Mouse (Mus musculus): ENCODE measurements around the gene Capn10. TPM values are rescaled to one million over a fixed set of nuclear protein-coding genes. Genes with fewer than 3 reads are reported as not detected.

Gene Capn10
- polyA plus RNA-seq, 1 experiment from 2014 or later, result 22.4 TPM

DNA sequence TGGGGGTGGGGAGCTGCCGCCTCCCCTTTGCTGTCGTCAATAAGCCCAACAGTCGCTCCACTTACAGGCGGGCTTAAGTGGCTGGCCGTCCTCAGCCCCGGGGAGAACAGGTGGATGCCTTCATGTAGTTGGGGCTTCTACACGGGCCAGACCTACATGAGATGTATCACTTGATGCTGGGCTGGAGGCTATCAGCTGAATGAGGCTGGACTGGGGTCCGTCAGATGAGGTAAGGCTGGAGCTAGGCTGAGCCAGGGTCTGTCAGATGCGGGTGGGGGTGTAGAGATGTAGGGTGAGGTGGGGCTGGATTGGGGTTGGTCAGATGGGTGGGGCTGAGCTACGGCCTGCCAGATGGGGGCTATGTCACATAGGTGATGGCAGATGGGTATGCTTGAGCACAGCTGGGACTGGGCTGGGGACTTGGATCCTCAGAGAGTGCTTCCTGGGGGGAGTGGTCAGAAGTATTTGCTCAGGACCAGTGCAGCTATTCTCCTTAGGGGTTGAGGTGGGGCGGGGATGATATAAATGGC, 45.0 kb downstream of the Capn10 start:
- H3K36me3 ChIP-seq (ENCODE audit: control insufficient read depth, insufficient read depth), result no peaks in the 10 kb centered on the region
- no peaks in the 10 kb centered on the region for H3K4me1 ChIP-seq (ENCODE audit: control insufficient read depth, low read depth, low read length)
- H3K9me3 ChIP-seq (replicated peaks; ENCODE audit: control insufficient read depth, low read length), result no peaks in the 10 kb centered on the region
- no peak overlapping the region for H3K4me2 ChIP-seq (ENCODE audit: low read depth, low read length)
- ATAC-seq (ENCODE audit: low read depth), result no peak
- H3K4me3 ChIP-seq (ENCODE audit: low read depth, low read length), result no peak overlapping the region
- WGBS (ENCODE audit: insufficient replicate concordance), result 45% methylated on average over 11 of the region's 11 CpGs
- no peak overlapping the region for H3K27ac ChIP-seq (ENCODE audit: low read length)
- H3K9ac ChIP-seq (ENCODE audit: low read depth, low read length), result no peak overlapping the region
- no peaks in the 10 kb centered on the region for H3K27me3 ChIP-seq (ENCODE audit: control insufficient read depth, insufficient read depth, low read depth, low read length)

DNA sequence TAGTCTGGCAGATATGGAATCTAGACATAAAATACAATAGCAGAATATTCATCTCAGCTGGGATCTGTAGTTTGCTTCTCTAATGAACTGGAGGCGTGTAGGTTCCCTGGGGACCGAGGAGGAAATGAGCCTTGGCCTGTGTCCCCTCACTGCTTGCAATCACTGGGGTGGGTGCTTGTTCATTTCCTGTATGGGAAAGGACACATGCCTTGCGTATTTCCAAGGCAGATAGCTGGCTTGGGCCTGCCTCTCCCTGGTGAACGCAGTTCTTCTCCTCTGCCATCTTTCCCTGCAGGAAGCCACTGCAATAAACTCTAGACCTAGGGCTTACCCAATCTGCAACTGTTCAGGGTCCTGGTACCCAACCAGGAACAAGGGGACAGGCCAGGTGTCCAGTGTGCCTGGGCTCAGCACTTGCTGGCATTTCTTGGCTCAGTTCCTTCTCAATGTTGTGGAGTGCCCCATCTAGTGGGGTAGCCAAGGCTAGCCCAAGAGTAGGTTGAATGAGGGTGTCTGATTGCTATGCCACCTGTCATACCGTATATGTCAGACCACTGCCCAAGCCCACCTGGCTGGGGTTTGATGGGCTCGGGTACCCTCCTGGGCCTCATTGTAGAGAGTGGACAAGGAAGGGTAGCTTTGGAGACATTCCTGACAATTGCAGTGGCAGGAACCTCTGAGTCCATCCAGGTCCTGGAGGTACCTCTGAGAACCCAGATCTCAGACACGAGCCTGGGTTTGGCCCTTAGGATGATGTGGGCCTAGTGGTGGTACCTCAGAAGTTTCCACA, 47.1 kb downstream of the Capn10 start:
- Histone ChIP-seq H3K4me3 (ENCODE audit: low read depth, low read length) (no peak overlapping the region), H3K27ac (ENCODE audit: low read length) (no peak overlapping the region), H3K9me3 (replicated peaks; ENCODE audit: control insufficient read depth, low read length) (no peaks in the 10 kb centered on the region), H3K9ac (ENCODE audit: low read depth, low read length) (no peak overlapping the region), H3K4me1 (ENCODE audit: control insufficient read depth, low read depth, low read length) (no peaks in the 10 kb centered on the region), H3K27me3 (ENCODE audit: control insufficient read depth, insufficient read depth, low read depth, low read length) (no peaks in the 10 kb centered on the region), H3K36me3 (ENCODE audit: control insufficient read depth, insufficient read depth) (no peaks in the 10 kb centered on the region), H3K4me2 (ENCODE audit: low read depth, low read length) (no peak overlapping the region)
- peak; percentile 13; the same call in 1 of the 2 replicates for ATAC-seq (ENCODE audit: low read depth)
- WGBS (ENCODE audit: insufficient replicate concordance), result 46% methylated on average over 7 of the region's 7 CpGs

DNA sequence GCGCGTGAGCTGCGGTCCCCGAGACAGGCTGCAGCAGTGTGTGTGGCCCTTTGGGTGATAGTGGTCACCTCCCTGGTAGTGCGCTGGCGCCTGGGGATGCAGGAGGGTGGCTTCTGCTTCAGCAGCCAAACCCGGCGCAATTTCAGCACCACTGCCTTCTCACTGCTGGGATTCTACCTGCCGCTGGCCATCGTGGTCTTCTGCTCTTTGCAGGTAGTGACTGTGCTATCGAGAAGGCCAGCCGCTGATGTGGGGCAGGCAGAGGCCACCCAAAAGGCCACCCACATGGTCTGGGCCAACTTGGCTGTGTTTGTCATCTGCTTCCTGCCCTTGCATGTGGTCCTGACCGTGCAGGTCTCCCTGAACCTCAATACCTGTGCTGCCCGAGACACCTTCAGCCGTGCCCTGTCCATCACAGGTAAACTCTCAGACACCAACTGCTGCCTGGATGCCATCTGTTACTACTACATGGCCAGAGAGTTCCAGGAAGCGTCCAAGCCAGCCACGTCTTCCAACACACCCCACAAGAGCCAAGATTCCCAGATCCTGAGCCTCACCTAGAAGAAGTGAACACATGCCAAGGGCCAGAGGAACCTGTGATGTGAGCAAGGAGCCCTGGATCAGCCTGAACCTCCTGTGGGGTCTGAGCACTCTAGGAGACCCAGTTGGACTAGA, 48.9 kb downstream of the Capn10 start:
- H3K9me3 ChIP-seq (replicated peaks; ENCODE audit: control insufficient read depth, low read length), result no peaks in the 10 kb centered on the region
- no peak overlapping the region for H3K9ac ChIP-seq (ENCODE audit: low read depth, low read length)
- WGBS (ENCODE audit: insufficient replicate concordance), result 73% methylated on average over 17 of the region's 17 CpGs
- no peaks in the 10 kb centered on the region for H3K27me3 ChIP-seq (ENCODE audit: control insufficient read depth, insufficient read depth, low read depth, low read length)
- H3K27ac ChIP-seq (ENCODE audit: low read length), result no peak overlapping the region
- H3K4me1 ChIP-seq (ENCODE audit: control insufficient read depth, low read depth, low read length), result no peaks in the 10 kb centered on the region
- no peak overlapping the region for H3K4me2 ChIP-seq (ENCODE audit: low read depth, low read length)
- H3K4me3 ChIP-seq (ENCODE audit: low read depth, low read length), result no peak overlapping the region
- no peaks in the 10 kb centered on the region for H3K36me3 ChIP-seq (ENCODE audit: control insufficient read depth, insufficient read depth)
- no peak for ATAC-seq (ENCODE audit: low read depth)

DNA sequence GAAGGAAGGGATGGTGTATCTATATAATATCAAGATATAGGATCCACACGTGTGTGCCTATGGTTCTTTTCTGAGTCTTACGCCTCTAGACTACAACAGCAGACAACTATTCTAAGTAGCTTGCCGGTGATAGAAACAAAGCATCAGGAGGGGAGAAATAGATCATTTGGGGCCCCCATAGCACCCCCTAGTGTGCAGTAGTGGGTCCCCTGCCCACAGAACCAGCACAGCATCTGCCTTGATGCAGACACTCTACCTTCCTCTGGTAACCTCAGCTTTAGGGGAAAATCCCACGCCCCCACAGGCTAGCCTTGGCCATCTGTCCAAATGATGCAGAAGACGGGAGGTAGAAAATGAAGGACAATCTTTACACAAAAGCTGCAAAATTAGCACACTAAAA, 50.8 kb downstream of the Capn10 start:
- no peak overlapping the region for H3K4me3 ChIP-seq (ENCODE audit: low read depth, low read length)
- no peaks in the 10 kb centered on the region for H3K4me1 ChIP-seq (ENCODE audit: control insufficient read depth, low read depth, low read length)
- WGBS (ENCODE audit: insufficient replicate concordance), result 60% methylated on average over 5 of the region's 5 CpGs
- H3K9ac ChIP-seq (ENCODE audit: low read depth, low read length), result no peak overlapping the region
- no peak overlapping the region for H3K27ac ChIP-seq (ENCODE audit: low read length)
- ATAC-seq (ENCODE audit: low read depth), result no peak
- H3K27me3 ChIP-seq (ENCODE audit: control insufficient read depth, insufficient read depth, low read depth, low read length), result no peaks in the 10 kb centered on the region
- no peak overlapping the region for H3K4me2 ChIP-seq (ENCODE audit: low read depth, low read length)
- H3K36me3 ChIP-seq (ENCODE audit: control insufficient read depth, insufficient read depth), result no peaks in the 10 kb centered on the region
- no peaks in the 10 kb centered on the region for H3K9me3 ChIP-seq (replicated peaks; ENCODE audit: control insufficient read depth, low read length)

DNA sequence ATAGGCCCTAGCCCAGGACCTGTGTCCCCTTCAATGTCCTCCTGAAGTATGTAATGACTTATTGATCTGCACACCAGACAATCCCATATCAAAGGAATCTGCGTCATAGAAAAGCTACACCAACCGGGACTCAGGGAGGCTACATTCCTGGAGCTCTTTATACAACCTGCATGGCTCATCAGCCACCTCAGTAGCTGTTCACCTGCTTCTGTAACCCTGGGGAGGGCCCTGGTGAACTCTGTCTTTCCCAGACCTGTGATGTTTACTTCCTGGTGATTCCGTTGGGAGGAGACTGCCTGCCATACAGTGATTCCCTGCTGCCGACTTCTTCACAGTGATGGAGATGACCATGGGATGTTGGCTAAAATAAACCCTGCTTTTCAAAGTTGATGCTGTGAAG, 54.7 kb downstream of the Capn10 start:
- Histone ChIP-seq H3K27me3 (ENCODE audit: control insufficient read depth, insufficient read depth, low read depth, low read length) (no peaks in the 10 kb centered on the region), H3K4me3 (ENCODE audit: low read depth, low read length) (no peak overlapping the region), H3K4me1 (ENCODE audit: control insufficient read depth, low read depth, low read length) (no peaks in the 10 kb centered on the region), H3K27ac (ENCODE audit: low read length) (no peak overlapping the region), H3K4me2 (ENCODE audit: low read depth, low read length) (no peak overlapping the region), H3K9me3 (replicated peaks; ENCODE audit: control insufficient read depth, low read length) (no peaks in the 10 kb centered on the region), H3K36me3 (ENCODE audit: control insufficient read depth, insufficient read depth) (no peaks in the 10 kb centered on the region), H3K9ac (ENCODE audit: low read depth, low read length) (no peak overlapping the region)
- 54% methylated on average over 4 of the region's 4 CpGs for WGBS (ENCODE audit: insufficient replicate concordance)
- ATAC-seq (ENCODE audit: low read depth), result no peak

DNA sequence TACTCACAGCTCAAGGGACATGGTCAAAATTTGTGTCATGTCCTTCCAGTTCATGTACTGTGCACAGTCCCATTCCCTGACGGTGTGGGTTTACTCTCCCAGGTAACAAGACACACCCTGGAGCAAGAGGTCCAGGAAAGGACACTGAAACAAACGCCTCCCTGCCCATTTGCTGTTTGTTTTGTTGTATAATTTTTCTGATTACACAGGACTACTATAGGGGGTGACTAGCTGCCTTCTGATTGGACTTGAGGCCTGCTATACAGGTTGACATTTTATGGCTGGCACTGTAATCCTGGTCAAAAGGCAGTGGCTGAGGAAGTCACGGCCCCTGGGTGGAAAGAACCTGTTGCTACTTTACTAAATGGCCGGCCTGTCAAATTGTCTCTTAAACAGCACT, 55.7 kb downstream of the Capn10 start:
- Histone ChIP-seq H3K36me3 (ENCODE audit: control insufficient read depth, insufficient read depth) (no peaks in the 10 kb centered on the region), H3K4me2 (ENCODE audit: low read depth, low read length) (no peak overlapping the region), H3K9ac (ENCODE audit: low read depth, low read length) (no peak overlapping the region), H3K27me3 (ENCODE audit: control insufficient read depth, insufficient read depth, low read depth, low read length) (no peaks in the 10 kb centered on the region), H3K4me1 (ENCODE audit: control insufficient read depth, low read depth, low read length) (no peaks in the 10 kb centered on the region), H3K4me3 (ENCODE audit: low read depth, low read length) (no peak overlapping the region), H3K27ac (ENCODE audit: low read length) (no peak overlapping the region), H3K9me3 (replicated peaks; ENCODE audit: control insufficient read depth, low read length) (no peaks in the 10 kb centered on the region)
- ATAC-seq (ENCODE audit: low read depth), result no peak
- 46% methylated on average over 4 of the region's 4 CpGs for WGBS (ENCODE audit: insufficient replicate concordance)

DNA sequence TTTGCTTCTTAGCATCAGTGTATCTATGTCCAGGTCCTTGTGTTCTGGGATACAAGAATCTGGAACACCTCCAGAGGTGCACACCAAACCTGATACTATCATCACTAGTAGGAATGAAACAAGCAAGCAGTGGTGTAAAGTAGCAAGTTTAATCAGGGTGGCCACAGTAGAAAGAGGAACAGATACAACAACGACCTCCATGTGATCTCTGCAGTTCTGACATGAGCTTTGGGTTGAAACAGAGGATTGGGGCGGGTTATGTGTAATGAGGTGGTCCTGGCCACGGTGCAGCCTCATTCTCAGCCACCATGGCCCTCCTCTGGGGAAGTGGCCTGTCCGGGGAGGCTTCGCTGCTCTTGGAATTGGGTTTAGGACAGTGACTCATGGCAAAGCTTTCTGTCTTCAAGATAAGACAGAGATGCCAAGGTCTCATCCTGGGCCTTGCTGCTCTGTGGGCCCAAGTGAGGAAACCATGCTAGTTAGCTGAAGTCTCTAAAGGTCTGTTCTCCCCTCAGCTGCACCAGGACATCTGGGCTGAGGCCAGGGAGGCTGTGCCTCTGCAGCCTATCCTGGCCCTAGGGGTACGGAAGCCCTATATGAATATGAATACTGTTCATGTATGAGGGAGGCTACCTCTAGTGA, 58.2 kb downstream of the Capn10 start:
- H3K27me3 ChIP-seq (ENCODE audit: control insufficient read depth, insufficient read depth, low read depth, low read length), result no peaks in the 10 kb centered on the region
- H3K4me2 ChIP-seq (ENCODE audit: low read depth, low read length), result no peak overlapping the region
- no peak for ATAC-seq (ENCODE audit: low read depth)
- 50% methylated on average over 6 of the region's 6 CpGs for WGBS (ENCODE audit: insufficient replicate concordance)
- no peaks in the 10 kb centered on the region for H3K4me1 ChIP-seq (ENCODE audit: control insufficient read depth, low read depth, low read length)
- H3K9ac ChIP-seq (ENCODE audit: low read depth, low read length), result no peak overlapping the region
- no peaks in the 10 kb centered on the region for H3K36me3 ChIP-seq (ENCODE audit: control insufficient read depth, insufficient read depth)
- H3K9me3 ChIP-seq (replicated peaks; ENCODE audit: control insufficient read depth, low read length), result no peaks in the 10 kb centered on the region
- H3K27ac ChIP-seq (ENCODE audit: low read length), result no peak overlapping the region
- H3K4me3 ChIP-seq (ENCODE audit: low read depth, low read length), result no peak overlapping the region

DNA sequence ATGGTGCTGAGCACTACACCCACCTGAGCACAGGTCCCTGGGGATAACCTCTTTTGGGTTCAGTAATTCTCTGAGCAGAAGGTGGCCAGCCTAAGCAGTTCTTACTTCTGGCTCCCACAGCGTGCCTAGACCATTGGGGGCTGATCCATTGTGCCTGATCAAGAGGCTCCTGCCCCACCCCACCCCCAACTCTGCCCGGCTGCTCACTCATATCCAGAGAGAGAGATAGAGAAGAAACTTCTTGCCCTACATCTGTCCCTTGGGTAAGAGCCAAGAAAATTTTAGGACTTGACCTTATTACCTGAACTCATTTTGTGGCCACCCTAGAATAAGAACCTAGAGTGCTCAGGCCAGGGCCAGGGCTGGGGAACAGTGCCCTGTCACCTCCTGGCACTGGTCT, 58.7 kb downstream of the Capn10 start:
- Histone ChIP-seq H3K27me3 (ENCODE audit: control insufficient read depth, insufficient read depth, low read depth, low read length) (no peaks in the 10 kb centered on the region), H3K9me3 (replicated peaks; ENCODE audit: control insufficient read depth, low read length) (no peaks in the 10 kb centered on the region), H3K4me3 (ENCODE audit: low read depth, low read length) (no peak overlapping the region), H3K4me1 (ENCODE audit: control insufficient read depth, low read depth, low read length) (no peaks in the 10 kb centered on the region), H3K36me3 (ENCODE audit: control insufficient read depth, insufficient read depth) (no peaks in the 10 kb centered on the region), H3K27ac (ENCODE audit: low read length) (no peak overlapping the region), H3K9ac (ENCODE audit: low read depth, low read length) (no peak overlapping the region), H3K4me2 (ENCODE audit: low read depth, low read length) (no peak overlapping the region)
- WGBS (ENCODE audit: insufficient replicate concordance), result 64% methylated on average over 2 of the region's 2 CpGs
- no peak for ATAC-seq (ENCODE audit: low read depth)
